Mouse (Mus musculus): ENCODE results near the gene Klk15.

Gene Klk15

DNA sequence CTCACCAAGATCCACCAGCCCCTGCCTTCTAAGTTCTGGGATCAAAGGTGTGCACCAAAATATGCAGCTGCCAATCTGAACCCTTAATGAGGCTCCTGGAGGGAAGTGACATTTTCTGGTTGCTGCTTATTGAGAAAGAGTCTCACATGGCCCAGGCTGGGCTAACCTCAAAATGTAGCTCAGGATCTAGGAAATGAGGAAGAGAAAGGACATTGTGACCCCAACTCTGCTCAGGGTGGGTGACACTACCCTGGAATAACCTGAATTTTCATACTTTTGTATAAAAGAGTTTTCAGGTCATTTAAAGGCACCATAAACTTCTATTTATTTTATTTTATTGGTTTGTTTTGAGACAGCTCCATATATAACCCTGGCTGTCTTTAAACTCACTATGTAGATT is 52.1 kb downstream of the Klk15 start:
- DNase-seq, result no peak

Data from B cell, adult 2 months (primary cell).